Mouse (Mus musculus) forebrain, embryonic 14.5 days (tissue): Measurements from ENCODE around the gene Iba57. TPM values are rescaled to one million over a fixed set of nuclear protein-coding genes. Genes with fewer than 3 reads are reported as not detected.

Experiments used
- ATAC-seq: fragments of 200-750 bp; cut with Nextera tagmentation; 2 replicates; pipeline ENCODE4 v1.8.0; 2017; ENCODE audit warnings: mild to moderate bottlenecking, moderate library complexity
- DNase-seq: peaks from one replicate; pipeline ENCODE4 v3.0.0-alpha.2; 2015; ENCODE audit warnings: low spot score
- H3K27ac ChIP-seq: fragments of 300-500 bp; sonication (generic); 2 replicates; pipeline ENCODE4 v1.5.1; 2014; ENCODE audit warnings: low read depth, mild to moderate bottlenecking, control low read depth, low read length, moderate library complexity
- H3K27me3 ChIP-seq: fragments of 300-500 bp; sonication (generic); replicated peaks from 2 replicates; pipeline ENCODE4 v1.6.1; 2014; ENCODE audit warnings: low read length, control low read depth, mixed read lengths; ENCODE audit not compliant: control insufficient read depth, insufficient read depth
- H3K36me3 ChIP-seq: fragments of 300-500 bp; sonication (generic); 2 replicates; pipeline ENCODE4 v1.6.1; 2014; ENCODE audit warnings: low read length, control low read depth; ENCODE audit not compliant: control insufficient read depth, insufficient read depth
- H3K4me1 ChIP-seq: fragments of 300-500 bp; sonication (generic); 2 replicates; pipeline ENCODE4 v1.6.1; 2014; ENCODE audit warnings: antibody characterized with exemption, low read length, control low read depth; ENCODE audit not compliant: control insufficient read depth, insufficient read depth
- H3K4me2 ChIP-seq: fragments of 300-500 bp; sonication (generic); 2 replicates; pipeline ENCODE4 v1.6.1; 2014; ENCODE audit warnings: mild to moderate bottlenecking, control low read depth, low read length
- H3K4me3 ChIP-seq: fragments of 300-500 bp; sonication (generic); 2 replicates; pipeline ENCODE4 v1.5.1; 2014; ENCODE audit warnings: low read depth, low read length, control low read depth
- H3K9ac ChIP-seq: fragments of 300-500 bp; sonication (generic); 2 replicates; pipeline ENCODE4 v1.6.1; 2014; ENCODE audit warnings: mild to moderate bottlenecking, low read length, control low read depth, moderate library complexity
- H3K9me3 ChIP-seq: fragments of 300-500 bp; sonication (generic); replicated peaks from 2 replicates; pipeline ENCODE4 v1.6.1; 2016; ENCODE audit warnings: low read length, control low read depth, mixed read lengths; ENCODE audit not compliant: control insufficient read depth
- WGBS: fragments of 180-500 bp; shearing (Covaris S2); extraction: QIAGEN DNeasy Blood & Tissue Kit; methylation state at CpG from one replicate; pipeline ENCODE4 v1.1.7; 2014; 5-methylcytosine and 5-hydroxymethylcytosine counted together
- polyA plus RNA-seq: library from polyadenylated mRNA; unstranded; fragments of >200 nt; fragmentation: Nextera tagmentation; extraction: Ambion mirVana; gene quantifications from 2 replicates; pipeline ENCODE4 v1.2.1, GENCODE M21; 2014

The Iba57 gene
- polyA plus RNA-seq, 1 experiment from 2014 or later = 3.3 TPM

GRCm38 (mm10) chr11:59141772-59142370 lies 21.7 kb downstream of the Iba57 start:
- no peaks in the 10 kb centered on the region for H3K36me3 ChIP-seq
- H3K4me3 ChIP-seq = no peak overlapping the region
- H3K9ac ChIP-seq = no peak overlapping the region
- ATAC-seq = no peak
- no peak for DNase-seq
- 0 out of 2 replicates have a peak overlapping the region, but pooled peaks have one; percentile 23 for H3K4me2 ChIP-seq
- no peaks in the 10 kb centered on the region for H3K4me1 ChIP-seq
- no peaks in the 10 kb centered on the region for H3K9me3 ChIP-seq
- whole genome bisulfite sequencing = 12% methylated on average over 14 of the region's 14 CpGs
- peaks cover 10% of the 10 kb centered on the region; the same call in 1 of the 2 replicates for H3K27me3 ChIP-seq
- H3K27ac ChIP-seq = no peak overlapping the region

DNA sequence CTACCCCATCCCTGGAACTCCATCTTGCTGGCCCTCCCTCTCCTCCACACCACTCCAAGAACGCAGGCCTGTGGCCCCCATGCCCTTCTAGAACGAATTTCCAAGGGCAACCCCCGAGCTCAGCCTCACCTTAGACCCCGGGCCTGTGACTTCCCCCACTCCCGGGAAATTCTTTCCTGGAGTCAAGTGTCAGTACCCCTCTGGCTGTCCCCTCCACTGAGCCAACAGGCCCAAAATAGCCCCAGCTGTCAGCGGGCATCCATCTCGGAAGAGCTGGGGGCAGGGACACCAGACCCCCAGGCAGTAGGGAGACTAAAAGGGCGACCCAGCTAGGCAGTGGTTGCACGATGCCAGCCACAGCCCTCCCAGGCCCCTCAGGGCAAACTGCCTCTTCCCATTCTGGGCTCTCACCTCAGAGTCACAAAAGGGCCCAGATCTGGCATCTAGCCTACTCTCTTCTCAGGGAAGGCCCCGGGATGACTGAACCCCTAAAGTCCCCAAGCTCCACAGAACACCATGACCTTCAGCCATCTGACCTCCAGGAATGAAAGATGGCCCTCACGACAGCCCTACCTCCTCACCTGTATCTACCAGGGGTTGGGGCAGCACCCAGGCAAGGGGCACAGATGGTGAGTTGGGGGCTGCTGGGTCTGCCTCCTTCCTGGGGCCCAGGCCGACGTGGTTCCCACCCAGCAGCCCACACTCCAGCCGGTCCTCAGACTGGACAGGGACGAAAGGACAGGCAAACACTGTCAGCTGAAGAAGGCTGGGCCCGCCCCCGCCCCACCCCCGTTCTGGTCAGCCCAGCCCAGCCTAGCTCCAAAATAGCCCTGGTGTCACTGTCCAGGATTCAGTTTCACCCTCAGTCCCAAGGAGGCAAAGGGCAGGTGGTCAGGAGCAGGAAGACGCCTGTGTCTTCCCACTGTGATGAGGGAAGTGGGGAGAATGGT lies 24.7 kb downstream of the Iba57 start:
- H3K27me3 ChIP-seq = peaks cover 41% of the 10 kb centered on the region
- no peaks in the 10 kb centered on the region for H3K36me3 ChIP-seq
- ATAC-seq (no peak), DNase-seq (no peak)
- no peak overlapping the region for H3K4me2 ChIP-seq
- H3K9me3 ChIP-seq = no peaks in the 10 kb centered on the region
- H3K9ac ChIP-seq = no peak overlapping the region
- no peaks in the 10 kb centered on the region for H3K4me1 ChIP-seq
- no peak overlapping the region for H3K4me3 ChIP-seq
- 73% methylated on average over 19 of the region's 19 CpGs for WGBS
- no peak overlapping the region for H3K27ac ChIP-seq

- H3K4me3 ChIP-seq = no peak overlapping the region
- no peaks in the 10 kb centered on the region for H3K4me1 ChIP-seq
- ATAC-seq (no peak), DNase-seq (no peak)
- no peaks in the 10 kb centered on the region for H3K36me3 ChIP-seq
- H3K27me3 ChIP-seq = peaks cover 48% of the 10 kb centered on the region
- no peak overlapping the region for H3K9ac ChIP-seq
- H3K9me3 ChIP-seq = no peaks in the 10 kb centered on the region
- H3K27ac ChIP-seq = no peak overlapping the region
- H3K4me2 ChIP-seq = no peak overlapping the region
- WGBS = 48% methylated on average over 12 of the region's 12 CpGs
Measured at GRCm38 (mm10) chr11:59136994-59137706, 26.4 kb downstream of the Iba57 start.

GRCm38 (mm10) chr11:59135904-59136452 lies 27.6 kb downstream of the Iba57 start, which contains the start of gene Obscn:
Gene Obscn (minus strand): TSS chr11:59136402.
- Histone ChIP-seq H3K27me3 (peaks cover 48% of the 10 kb centered on the region), H3K9ac (no peak within 1 kb of the TSS)

DNA sequence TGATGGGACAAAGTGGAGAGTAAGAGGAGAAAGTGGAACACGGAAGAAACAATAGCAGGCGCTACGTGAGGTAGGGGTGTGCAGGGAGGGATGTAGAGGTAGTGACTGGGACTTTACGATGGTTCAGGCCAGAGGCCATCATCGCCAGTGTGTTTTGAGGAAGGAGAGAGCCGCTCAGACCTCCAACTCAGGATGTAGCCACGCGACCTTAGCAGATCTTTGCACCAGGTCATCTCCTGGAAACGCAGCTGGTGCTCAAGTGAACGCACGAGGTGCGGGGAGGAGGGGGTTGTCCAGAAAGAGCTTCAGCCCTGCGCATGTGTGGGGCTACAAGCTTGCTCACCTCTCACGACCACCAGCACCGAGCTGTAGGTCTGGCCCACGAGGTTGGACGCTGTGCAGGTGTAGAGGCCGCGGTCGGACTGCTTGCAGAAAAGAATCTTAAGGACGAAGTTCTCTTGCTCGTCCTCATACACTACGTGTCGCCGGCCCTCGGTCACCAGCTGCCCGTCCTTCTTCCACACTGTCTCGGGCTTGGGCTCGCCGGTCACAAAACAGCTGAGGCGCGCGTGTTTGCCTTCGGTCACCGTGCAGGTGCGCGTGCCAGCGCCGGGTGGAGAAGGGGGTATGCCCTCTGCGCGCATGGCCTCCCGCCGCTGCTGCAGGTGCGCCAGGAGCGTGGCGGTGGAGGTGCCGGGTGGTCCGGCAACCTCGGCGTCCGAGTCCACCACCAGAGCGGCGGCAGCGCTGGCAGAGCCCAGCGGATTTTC lies 28.3 kb downstream of the Iba57 start:
- Histone ChIP-seq H3K36me3 (no peaks in the 10 kb centered on the region), H3K4me3 (peak overlapping the region; percentile 13; the same call in 1 of the 2 replicates), H3K4me2 (peak overlapping the region; percentile 34), H3K27me3 (peaks cover 48% of the 10 kb centered on the region), H3K4me1 (no peaks in the 10 kb centered on the region), H3K9me3 (no peaks in the 10 kb centered on the region), H3K9ac (no peak overlapping the region), H3K27ac (no peak overlapping the region)
- no peak for ATAC-seq
- no peak for DNase-seq
- 10% methylated on average over 55 of the region's 55 CpGs for WGBS

More at GRCm38 (mm10) chr11:59135904-59136452, 27.6 kb downstream of the Iba57 start, which contains the start of gene Obscn:
- Histone ChIP-seq H3K4me2 (peak within 1 kb of the TSS; percentile 34), H3K4me3 (peak within 1 kb of the TSS; percentile 13; the same call in 1 of the 2 replicates), H3K4me1 (no peaks in the 10 kb centered on the region), H3K9me3 (no peaks in the 10 kb centered on the region), H3K27ac (no peak within 1 kb of the TSS), H3K36me3 (no peaks in the 10 kb centered on the region)
- WGBS = 20% methylated on average over 44 of the region's 44 CpGs
- DNase-seq = no peak
- ATAC-seq = no peak

DNA sequence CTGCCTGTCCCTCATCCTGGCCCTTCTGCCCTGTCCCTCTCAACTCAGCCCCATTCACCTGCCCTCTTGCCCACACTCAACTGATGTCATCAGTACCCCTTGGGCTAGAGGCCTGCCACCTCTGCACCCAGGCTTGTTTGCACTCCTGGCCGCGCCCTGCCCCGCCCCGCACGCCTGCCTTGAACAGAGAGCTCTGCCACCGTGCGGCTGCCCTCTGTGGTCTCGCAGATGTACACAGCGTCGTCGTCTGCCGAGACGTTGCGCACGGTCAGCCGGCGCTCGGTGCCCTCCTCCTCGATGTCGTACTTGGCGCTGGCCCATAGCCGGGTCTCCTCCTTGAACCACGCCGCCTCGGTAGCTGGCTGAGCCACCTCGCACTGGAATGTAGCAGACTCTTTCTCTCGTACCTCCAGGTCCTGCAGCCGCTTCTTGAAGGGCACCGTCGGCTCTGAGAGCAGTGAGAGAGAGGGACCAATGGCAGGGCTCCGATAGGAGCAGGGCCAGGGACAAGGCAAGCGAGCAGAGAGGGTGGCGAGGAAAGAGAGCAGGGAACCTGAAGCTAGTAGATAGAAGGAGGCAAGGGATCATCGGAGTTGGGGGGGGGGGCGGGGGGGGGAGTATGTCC lies 29.1 kb downstream of the Iba57 start:
- H3K4me1 ChIP-seq = no peaks in the 10 kb centered on the region
- WGBS = 6% methylated on average over 35 of the region's 35 CpGs
- H3K27me3 ChIP-seq = peaks cover 48% of the 10 kb centered on the region
- H3K27ac ChIP-seq = no peak overlapping the region
- no peak for ATAC-seq
- H3K4me2 ChIP-seq = no peak overlapping the region; the same call in 1 of the 2 replicates
- H3K4me3 ChIP-seq = no peak overlapping the region
- no peak overlapping the region for H3K9ac ChIP-seq
- H3K36me3 ChIP-seq = no peaks in the 10 kb centered on the region
- DNase-seq = no peak
- H3K9me3 ChIP-seq = no peaks in the 10 kb centered on the region

DNA sequence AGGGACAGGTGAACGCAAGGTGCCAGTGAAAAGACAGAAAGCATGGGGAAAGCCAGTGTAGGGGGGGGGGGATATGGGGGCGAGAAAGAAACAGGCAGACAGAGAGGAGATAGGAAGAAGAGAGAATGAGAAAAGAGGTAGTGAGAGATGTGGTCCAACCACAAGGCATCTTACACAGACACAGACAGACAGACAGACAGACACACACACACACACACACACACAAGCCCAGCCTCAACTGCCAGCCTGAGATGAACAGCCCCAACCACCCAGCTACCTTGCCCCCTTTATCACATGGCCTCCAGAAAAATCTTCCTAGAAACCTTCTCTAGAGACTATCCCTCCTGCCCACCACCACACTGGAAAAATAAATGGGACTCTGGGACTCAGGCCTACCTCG lies 31.5 kb downstream of the Iba57 start:
- no peak overlapping the region for H3K4me3 ChIP-seq
- H3K9ac ChIP-seq = no peak overlapping the region
- no peaks in the 10 kb centered on the region for H3K4me1 ChIP-seq
- no peak overlapping the region for H3K4me2 ChIP-seq
- DNase-seq = no peak
- 72% methylated on average over 2 of the region's 3 CpGs for whole genome bisulfite sequencing
- H3K9me3 ChIP-seq = no peaks in the 10 kb centered on the region
- no peak for ATAC-seq
- peaks cover 40% of the 10 kb centered on the region for H3K27me3 ChIP-seq
- no peaks in the 10 kb centered on the region for H3K36me3 ChIP-seq
- H3K27ac ChIP-seq = no peak overlapping the region
